ENCODE assay signal across 9 mouse cellular contexts in the genomic region with DNA sequence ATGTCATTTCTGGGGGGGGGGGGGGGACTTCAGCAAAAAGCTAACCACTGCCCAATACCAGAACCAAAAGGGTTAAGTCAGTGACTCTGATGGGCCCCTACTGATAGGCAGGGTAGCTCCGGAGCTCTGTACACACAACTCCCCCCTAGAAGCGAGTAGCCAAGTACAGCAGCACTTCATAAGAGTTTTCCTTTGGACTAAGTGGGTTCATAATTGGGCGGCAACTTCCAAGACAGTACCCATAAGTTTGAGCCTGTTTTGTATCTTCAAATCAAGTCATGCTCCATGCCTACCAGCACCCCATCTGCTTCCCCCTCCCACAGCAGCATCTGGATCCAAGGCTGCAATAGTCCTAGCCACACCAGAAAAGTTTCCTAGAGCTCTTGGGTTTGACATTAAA. TPM values are rescaled to one million over a fixed set of nuclear protein-coding genes. Genes with fewer than 3 reads are reported as not detected.
A peak's percentile ranks its signal among the peaks of the same experiment; 100 is the strongest.
DNase-seq lines count a peak whose midpoint lies in the region; ATAC-seq lines count a peak whose summit lies in the region.
"Had no signal": no experiment of that assay in that cellular context is flagged by ENCODE, and none has a peak within 500 bp of the region (broad histone marks: within the 10 kb centered on the region; RNA-seq: fewer than 3 reads in every experiment).

No protein-coding gene starts in this region.

- H3K36me3 ChIP-seq in lung, embryonic 15.5 days, result peaks cover 44% of the 10 kb centered on the region
- H3K36me3 ChIP-seq in embryonic facial prominence, embryonic 14.5 days (ENCODE audit: control insufficient read depth, insufficient read depth, low read length), result peaks cover 51% of the 10 kb centered on the region
- peaks cover 51% of the 10 kb centered on the region for H3K36me3 ChIP-seq in intestine, embryonic 14.5 days (ENCODE audit: control insufficient read depth, insufficient read depth, low read length)
- peaks cover 15% of the 10 kb centered on the region for H3K36me3 ChIP-seq in midbrain, embryonic 16.5 days (ENCODE audit: control insufficient read depth, insufficient read depth, low read length)

- 51% methylated on average over 3 of the region's 3 CpGs for WGBS in lung, embryonic 15.5 days
- 69% methylated on average over 3 of the region's 3 CpGs for WGBS in embryonic facial prominence, embryonic 14.5 days
- 64% methylated on average over 3 of the region's 3 CpGs for WGBS in intestine, embryonic 14.5 days
- WGBS in midbrain, embryonic 16.5 days, result 77% methylated on average over 3 of the region's 3 CpGs

- no peaks in the 10 kb centered on the region for H3K27me3 ChIP-seq in lung, embryonic 15.5 days
- H3K27me3 ChIP-seq in embryonic facial prominence, embryonic 14.5 days (replicated peaks; ENCODE audit: control insufficient read depth, insufficient read depth, low read length), result no peaks in the 10 kb centered on the region
- H3K27me3 ChIP-seq in intestine, embryonic 14.5 days (replicated peaks; ENCODE audit: control insufficient read depth, insufficient read depth, low read length), result no peaks in the 10 kb centered on the region
- no peaks in the 10 kb centered on the region for H3K27me3 ChIP-seq in midbrain, embryonic 16.5 days (ENCODE audit: control insufficient read depth, insufficient read depth, low read depth, low read length)

- ATAC-seq in lung, embryonic 15.5 days (ENCODE audit: borderline replicate concordance, extremely low read depth, low FRiP score, low TSS enrichment), result no peak
- no peak for ATAC-seq in embryonic facial prominence, embryonic 14.5 days (ENCODE audit: low read depth)
- ATAC-seq in intestine, embryonic 14.5 days (replicated peaks; ENCODE audit: low FRiP score, low TSS enrichment, low read depth), result no peak
- no peak for ATAC-seq in midbrain, embryonic 16.5 days
- no peak for ATAC-seq in granulocyte monocyte progenitor cell, adult 5-6 weeks (replicated peaks; ENCODE audit: poor library complexity, severe bottlenecking)

- DNase-seq in lung, postnatal 25 days (ENCODE audit: low spot score), result no peak
- DNase-seq in embryonic facial prominence, embryonic 14.5 days (ENCODE audit: low spot score), result no peak
- DNase-seq in intestine, embryonic 14.5 days (ENCODE audit: low spot score), result no peak
- no peak for DNase-seq in urinary bladder, postnatal 25 days (ENCODE audit: low spot score)
- DNase-seq in right cerebral cortex, postnatal 4 days, result no peak
- DNase-seq: cerebellum, adult 8-10 months had no signal

- no peak overlapping the region for H3K27ac ChIP-seq in lung, embryonic 15.5 days
- H3K27ac ChIP-seq in embryonic facial prominence, embryonic 14.5 days (replicated peaks; ENCODE audit: low read depth, low read length), result no peak overlapping the region
- H3K27ac ChIP-seq in intestine, embryonic 14.5 days (ENCODE audit: low read depth), result no peak overlapping the region
- H3K27ac ChIP-seq in midbrain, embryonic 16.5 days (ENCODE audit: low read length), result no peak overlapping the region

- no peaks in the 10 kb centered on the region for H3K9me3 ChIP-seq in lung, embryonic 15.5 days
- H3K9me3 ChIP-seq in embryonic facial prominence, embryonic 14.5 days (ENCODE audit: control insufficient read depth, low read length), result no peaks in the 10 kb centered on the region
- H3K9me3 ChIP-seq in intestine, embryonic 14.5 days (ENCODE audit: control insufficient read depth, low read length), result no peaks in the 10 kb centered on the region
- no peaks in the 10 kb centered on the region for H3K9me3 ChIP-seq in midbrain, embryonic 16.5 days (replicated peaks; ENCODE audit: control insufficient read depth, low read length, poor library complexity, severe bottlenecking)

- H3K9ac ChIP-seq in lung, embryonic 15.5 days, result no peak overlapping the region
- no peak overlapping the region for H3K9ac ChIP-seq in embryonic facial prominence, embryonic 14.5 days (ENCODE audit: low read depth, low read length)
- H3K9ac ChIP-seq in intestine, embryonic 14.5 days (ENCODE audit: low read length), result no peak overlapping the region
- H3K9ac ChIP-seq in midbrain, embryonic 16.5 days (ENCODE audit: low read depth, low read length), result no peak overlapping the region

- H3K4me2 ChIP-seq in lung, embryonic 15.5 days, result peak overlapping the region; percentile 60
- H3K4me2 ChIP-seq in embryonic facial prominence, embryonic 14.5 days (ENCODE audit: low read depth, low read length), result peak overlapping the region; percentile 83
- H3K4me2 ChIP-seq in intestine, embryonic 14.5 days (ENCODE audit: low read length), result peak overlapping the region; percentile 55
- peak overlapping the region; percentile 68; the same call in 1 of the 2 replicates for H3K4me2 ChIP-seq in midbrain, embryonic 16.5 days (ENCODE audit: low read length)

- peak overlapping the region; percentile 67 for H3K4me3 ChIP-seq in lung, embryonic 15.5 days
- H3K4me3 ChIP-seq in embryonic facial prominence, embryonic 14.5 days (ENCODE audit: low read depth, low read length), result no peak overlapping the region
- no peak overlapping the region for H3K4me3 ChIP-seq in intestine, embryonic 14.5 days (ENCODE audit: low read depth, low read length)
- H3K4me3 ChIP-seq in midbrain, embryonic 16.5 days (ENCODE audit: low read depth, low read length), result no peak overlapping the region

- H3K4me1 ChIP-seq in lung, embryonic 15.5 days, result peaks cover 20% of the 10 kb centered on the region
- H3K4me1 ChIP-seq in embryonic facial prominence, embryonic 14.5 days (ENCODE audit: control insufficient read depth, insufficient read depth, low read length), result peaks cover 11% of the 10 kb centered on the region
- H3K4me1 ChIP-seq in intestine, embryonic 14.5 days (replicated peaks; ENCODE audit: control insufficient read depth, insufficient read depth, low read length), result peaks cover 10% of the 10 kb centered on the region; the same call in 1 of the 2 replicates
- peaks cover 26% of the 10 kb centered on the region for H3K4me1 ChIP-seq in midbrain, embryonic 16.5 days (ENCODE audit: control insufficient read depth, insufficient read depth, low read length)

RNA-seq across cellular contexts. Expression of gene Nxf1, which starts 1.2 kb away (rescaled TPM):
- polyA plus RNA-seq in lung, embryonic 15.5 days (2015; fragmentation: Nextera tagmentation; extraction: Ambion mirVana), result 184 and 198 TPM in 2 replicates
- 152 and 171 TPM in 2 replicates for polyA plus RNA-seq in embryonic facial prominence, embryonic 14.5 days (2014; fragmentation: Nextera tagmentation; extraction: Ambion mirVana)
- 168 and 172 TPM in 2 replicates for polyA plus RNA-seq in intestine, embryonic 14.5 days (2014; fragmentation: Nextera tagmentation; extraction: Ambion mirVana)
- polyA plus RNA-seq in midbrain, embryonic 16.5 days (2015; fragmentation: Nextera tagmentation; extraction: Ambion mirVana), result 146 and 169 TPM in 2 replicates
- total RNA-seq in granulocyte monocyte progenitor cell, adult 5-6 weeks (2014; fragmentation: Nextera tagmentation), result 268 and 347 TPM in 2 replicates
- total RNA-seq in granulocyte monocyte progenitor cell, adult 5-6 weeks (2017), result 89.4 and 113 TPM in 2 replicates

RNA-seq across cellular contexts. Expression of gene Stx5a, which starts 14.4 kb away (rescaled TPM):
- 142 and 153 TPM in 2 replicates for polyA plus RNA-seq in lung, embryonic 15.5 days (2015; fragmentation: Nextera tagmentation; extraction: Ambion mirVana)
- 140 and 142 TPM in 2 replicates for polyA plus RNA-seq in embryonic facial prominence, embryonic 14.5 days (2014; fragmentation: Nextera tagmentation; extraction: Ambion mirVana)
- 114 and 132 TPM in 2 replicates for polyA plus RNA-seq in intestine, embryonic 14.5 days (2014; fragmentation: Nextera tagmentation; extraction: Ambion mirVana)
- 122 and 123 TPM in 2 replicates for polyA plus RNA-seq in midbrain, embryonic 16.5 days (2015; fragmentation: Nextera tagmentation; extraction: Ambion mirVana)
- 63.4 and 64.7 TPM in 2 replicates for total RNA-seq in granulocyte monocyte progenitor cell, adult 5-6 weeks (2014; fragmentation: Nextera tagmentation)
- total RNA-seq in granulocyte monocyte progenitor cell, adult 5-6 weeks (2017), result 43.0 and 62.0 TPM in 2 replicates

RNA-seq across cellular contexts. Expression of gene 1700092M07Rik, which starts 15.1 kb away (rescaled TPM):
- polyA plus RNA-seq in lung, embryonic 15.5 days (2015; fragmentation: Nextera tagmentation; extraction: Ambion mirVana), result 2.0 and 2.1 TPM in 2 replicates
- polyA plus RNA-seq in embryonic facial prominence, embryonic 14.5 days (2014; fragmentation: Nextera tagmentation; extraction: Ambion mirVana), result 0.85 and 1.9 TPM in 2 replicates
- polyA plus RNA-seq in intestine, embryonic 14.5 days (2014; fragmentation: Nextera tagmentation; extraction: Ambion mirVana), result 0.90 and 1.3 TPM in 2 replicates
- 1.2 and 1.8 TPM in 2 replicates for polyA plus RNA-seq in midbrain, embryonic 16.5 days (2015; fragmentation: Nextera tagmentation; extraction: Ambion mirVana)
- total RNA-seq in granulocyte monocyte progenitor cell, adult 5-6 weeks (2014; fragmentation: Nextera tagmentation), result not detected in 2 replicates
- 2.5 TPM in 2 replicates for total RNA-seq in granulocyte monocyte progenitor cell, adult 5-6 weeks (2017)

RNA-seq across cellular contexts. Expression of gene Tmem223, which starts 15.1 kb away (rescaled TPM):
- polyA plus RNA-seq in lung, embryonic 15.5 days (2015; fragmentation: Nextera tagmentation; extraction: Ambion mirVana), result 181 and 197 TPM in 2 replicates
- polyA plus RNA-seq in embryonic facial prominence, embryonic 14.5 days (2014; fragmentation: Nextera tagmentation; extraction: Ambion mirVana), result 173 and 194 TPM in 2 replicates
- polyA plus RNA-seq in intestine, embryonic 14.5 days (2014; fragmentation: Nextera tagmentation; extraction: Ambion mirVana), result 170 and 196 TPM in 2 replicates
- 195 and 202 TPM in 2 replicates for polyA plus RNA-seq in midbrain, embryonic 16.5 days (2015; fragmentation: Nextera tagmentation; extraction: Ambion mirVana)
- total RNA-seq in granulocyte monocyte progenitor cell, adult 5-6 weeks (2014; fragmentation: Nextera tagmentation), result 61.2 and 62.7 TPM in 2 replicates
- 35.7 and 40.6 TPM in 2 replicates for total RNA-seq in granulocyte monocyte progenitor cell, adult 5-6 weeks (2017)

RNA-seq across cellular contexts. Expression of gene Tmem179b, which starts 18.6 kb away (rescaled TPM):
- polyA plus RNA-seq in lung, embryonic 15.5 days (2015; fragmentation: Nextera tagmentation; extraction: Ambion mirVana), result 77.2 and 81.3 TPM in 2 replicates
- polyA plus RNA-seq in embryonic facial prominence, embryonic 14.5 days (2014; fragmentation: Nextera tagmentation; extraction: Ambion mirVana), result 74.9 and 90.3 TPM in 2 replicates
- 92.6 and 96.6 TPM in 2 replicates for polyA plus RNA-seq in intestine, embryonic 14.5 days (2014; fragmentation: Nextera tagmentation; extraction: Ambion mirVana)
- 26.4 and 26.6 TPM in 2 replicates for polyA plus RNA-seq in midbrain, embryonic 16.5 days (2015; fragmentation: Nextera tagmentation; extraction: Ambion mirVana)
- total RNA-seq in granulocyte monocyte progenitor cell, adult 5-6 weeks (2014; fragmentation: Nextera tagmentation), result 141 and 147 TPM in 2 replicates
- 69.5 and 81.3 TPM in 2 replicates for total RNA-seq in granulocyte monocyte progenitor cell, adult 5-6 weeks (2017)
